Mouse (Mus musculus) forebrain, embryonic 15.5 days (tissue): ENCODE data around the gene Ccdc151. TPM values are rescaled to one million over a fixed set of nuclear protein-coding genes. Genes with fewer than 3 reads are reported as not detected.

Source experiments
- ATAC-seq: fragments of 200-750 bp; cut with Nextera tagmentation; replicated peaks from 2 replicates; pipeline ENCODE4 v1.8.0; 2017; ENCODE audit warnings: mild to moderate bottlenecking, moderate TSS enrichment, moderate library complexity
- H3K27ac ChIP-seq: fragments of 300-500 bp; sonication (generic); replicated peaks from 2 replicates; pipeline ENCODE4 v1.5.1; 2015; ENCODE audit warnings: mild to moderate bottlenecking, inconsistent platforms
- H3K27me3 ChIP-seq: fragments of 300-500 bp; sonication (generic); 2 replicates; pipeline ENCODE4 v1.6.1; 2015; ENCODE audit warnings: inconsistent platforms
- H3K36me3 ChIP-seq: fragments of 300-500 bp; sonication (generic); 2 replicates; pipeline ENCODE4 v1.6.1; 2015; ENCODE audit warnings: mild to moderate bottlenecking, inconsistent platforms
- H3K4me1 ChIP-seq: fragments of 300-500 bp; sonication (generic); 2 replicates; pipeline ENCODE4 v1.6.1; 2015; ENCODE audit warnings: inconsistent platforms
- H3K4me2 ChIP-seq: fragments of 300-500 bp; sonication (generic); replicated peaks from 2 replicates; pipeline ENCODE4 v1.6.1; 2015; ENCODE audit warnings: mild to moderate bottlenecking, inconsistent platforms
- H3K4me3 ChIP-seq: fragments of 300-500 bp; sonication (generic); 2 replicates; pipeline ENCODE4 v1.5.1; 2015; ENCODE audit warnings: mild to moderate bottlenecking, inconsistent platforms
- H3K9ac ChIP-seq: fragments of 300-500 bp; sonication (generic); replicated peaks from 2 replicates; pipeline ENCODE4 v1.6.1; 2015; ENCODE audit warnings: mild to moderate bottlenecking, inconsistent platforms
- H3K9me3 ChIP-seq: fragments of 300-500 bp; sonication (generic); 2 replicates; pipeline ENCODE4 v1.6.1; 2016; ENCODE audit warnings: inconsistent platforms
- WGBS: fragments of 180-500 bp; shearing (Covaris S2); methylation state at CpG from one replicate; pipeline ENCODE4 v1.1.7; 2015; ENCODE audit warnings: mixed read lengths; 5-methylcytosine and 5-hydroxymethylcytosine counted together
- polyA plus RNA-seq: library from polyadenylated mRNA; unstranded; fragments of >200 nt; fragmentation: Nextera tagmentation; extraction: Ambion mirVana; gene quantifications from 2 replicates; pipeline ENCODE4 v1.2.1, GENCODE M21; 2015

Gene Ccdc151
- polyA plus RNA-seq, result 4.4 and 5.5 TPM in 2 replicates

- no peaks in the 10 kb centered on the region for H3K27me3 ChIP-seq
- H3K4me3 ChIP-seq, result peak within 1 kb of the TSS; percentile 47
- H3K4me2 ChIP-seq, result peak within 1 kb of the TSS; percentile 75
- H3K9me3 ChIP-seq, result no peaks in the 10 kb centered on the region
- 5% methylated on average over 57 of the region's 57 CpGs for WGBS
- ATAC-seq, result peak; percentile 99
- H3K36me3 ChIP-seq, result peaks cover 18% of the 10 kb centered on the region; the same call in 1 of the 2 replicates
- peaks cover 34% of the 10 kb centered on the region for H3K4me1 ChIP-seq
- H3K9ac ChIP-seq, result peak within 1 kb of the TSS; percentile 61
- peak within 1 kb of the TSS; percentile 66 for H3K27ac ChIP-seq
These were observed at the start of gene Ccdc151, which contains the start of gene Prkcsh for GRCm38 (mm10) chr9:22002194-22003162. Gene Ccdc151 (minus strand): TSS chr9:22002634. Gene Prkcsh (plus strand): TSS chr9:22002806.

DNA sequence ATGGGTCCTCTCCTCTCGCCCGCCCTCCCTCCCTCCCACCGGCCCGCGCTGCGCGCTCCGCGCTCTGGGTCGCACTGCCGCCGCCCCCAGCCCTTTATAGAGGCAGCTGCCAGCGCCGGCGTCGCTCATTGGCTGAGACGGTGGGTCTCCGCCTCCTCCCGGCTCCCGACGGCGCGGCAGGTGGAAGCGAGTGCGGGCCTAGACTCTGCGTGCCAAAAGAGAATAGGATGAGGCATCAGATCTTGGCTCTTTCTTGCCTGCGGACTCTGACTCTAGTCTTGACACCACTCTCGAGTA, 49.5 kb upstream of the Ccdc151 start, which contains the start of gene Elavl3:
Elavl3 (minus strand) TSS at position 66 of the 297 bp plus-strand sequence.
- peak within 1 kb of the TSS; percentile 70 for H3K4me3 ChIP-seq
- peaks cover 42% of the 10 kb centered on the region for H3K4me1 ChIP-seq
- WGBS, result 2% methylated on average over 16 of the region's 28 CpGs
- H3K9ac ChIP-seq, result peak within 1 kb of the TSS; percentile 90
- H3K4me2 ChIP-seq, result peak within 1 kb of the TSS; percentile 81
- peak within 1 kb of the TSS; percentile 94 for H3K27ac ChIP-seq
- H3K27me3 ChIP-seq, result no peaks in the 10 kb centered on the region
- ATAC-seq, result peak; percentile 85
- H3K36me3 ChIP-seq, result peaks cover 4% of the 10 kb centered on the region; the same call in 1 of the 2 replicates
- no peaks in the 10 kb centered on the region for H3K9me3 ChIP-seq

DNA sequence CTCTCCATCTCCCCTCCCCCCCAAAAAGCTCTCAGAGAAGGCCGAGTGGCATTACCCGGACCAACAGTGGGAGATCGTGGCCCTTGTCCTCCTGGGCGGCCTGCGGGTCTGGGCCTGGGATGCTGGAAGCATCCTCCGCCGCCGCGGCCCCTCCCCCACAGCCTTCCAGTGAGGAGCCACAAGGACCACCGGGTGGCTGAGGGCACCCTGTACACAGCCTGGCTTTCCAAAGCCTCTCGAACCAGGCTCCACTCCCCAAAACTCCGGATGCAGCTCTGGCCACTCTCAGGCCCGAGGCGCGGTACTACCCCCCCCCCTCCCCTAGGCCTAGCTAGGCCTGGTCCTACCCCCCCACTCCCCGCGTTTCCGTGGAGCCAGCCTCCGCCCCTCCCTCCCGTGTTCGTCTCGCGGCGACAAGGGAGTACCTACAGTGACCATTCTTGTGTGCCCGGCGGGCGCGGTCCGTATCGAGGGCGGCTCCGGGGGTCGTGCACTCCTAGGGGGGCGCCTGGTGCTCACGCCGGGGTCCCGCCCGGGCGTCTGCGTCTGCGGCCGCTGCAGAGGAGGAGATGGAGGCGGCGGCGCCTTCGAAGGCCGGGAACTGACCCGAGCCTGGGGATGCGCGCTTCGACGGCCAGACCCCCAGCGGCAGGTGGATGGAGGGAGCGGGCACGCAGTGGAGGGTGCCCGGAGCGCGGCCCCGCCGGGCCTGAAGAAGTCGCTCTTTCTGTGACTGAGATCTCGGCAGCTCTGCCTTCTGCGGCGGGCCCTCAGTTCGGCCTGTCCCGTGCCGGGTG, 48.9 kb upstream of the Ccdc151 start:
- peak overlapping the region; percentile 70 for H3K4me3 ChIP-seq
- no peaks in the 10 kb centered on the region for H3K9me3 ChIP-seq
- peak overlapping the region; percentile 90 for H3K9ac ChIP-seq
- H3K4me2 ChIP-seq, result peak overlapping the region; percentile 81
- peaks cover 46% of the 10 kb centered on the region for H3K4me1 ChIP-seq
- H3K27me3 ChIP-seq, result no peaks in the 10 kb centered on the region
- WGBS, result under 1% methylated on average over 65 of the region's 67 CpGs
- H3K36me3 ChIP-seq, result 0 out of 2 replicates have a peak, but pooled peaks cover 4% of the 10 kb centered on the region
- peak overlapping the region; percentile 94 for H3K27ac ChIP-seq
- peak; percentile 32 for ATAC-seq

DNA sequence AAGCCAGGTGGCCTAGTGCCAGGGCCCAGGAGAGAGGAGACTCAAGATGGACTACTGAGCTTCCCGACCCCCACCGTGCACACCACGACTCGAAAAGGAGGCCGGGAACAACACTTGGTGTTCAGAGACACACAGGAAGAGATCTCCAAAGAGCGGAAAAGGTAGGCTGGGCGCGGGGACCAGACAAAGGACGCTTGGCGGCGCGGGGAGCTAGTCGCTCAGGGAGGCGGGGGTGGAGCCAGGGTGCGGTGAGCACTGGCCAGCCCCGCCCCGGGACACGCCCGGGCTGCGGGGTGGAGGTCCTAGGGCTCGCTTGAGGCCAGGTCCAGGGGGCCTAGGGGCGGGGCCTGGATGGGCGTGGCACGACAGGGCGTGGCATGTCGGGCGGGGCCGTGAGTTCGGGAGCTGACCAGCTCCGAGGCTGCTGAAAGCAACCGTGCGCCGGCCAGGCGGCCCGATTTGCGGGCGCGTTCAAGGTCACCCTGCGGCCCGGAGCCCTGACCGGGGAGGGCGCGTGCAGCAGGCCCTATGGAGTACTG, 48.0 kb upstream of the Ccdc151 start:
- H3K27ac ChIP-seq, result peak overlapping the region; percentile 94
- peak overlapping the region; percentile 81 for H3K4me2 ChIP-seq
- no peaks in the 10 kb centered on the region for H3K9me3 ChIP-seq
- peak overlapping the region; percentile 90 for H3K9ac ChIP-seq
- H3K4me1 ChIP-seq, result peaks cover 47% of the 10 kb centered on the region
- WGBS, result under 1% methylated on average over 43 of the region's 43 CpGs
- peak overlapping the region; percentile 70 for H3K4me3 ChIP-seq
- H3K27me3 ChIP-seq, result no peaks in the 10 kb centered on the region
- H3K36me3 ChIP-seq, result 0 out of 2 replicates have a peak, but pooled peaks cover 4% of the 10 kb centered on the region
- ATAC-seq, result peak; percentile 49

GRCm38 (mm10) chr9:22049721-22050270, 47.4 kb upstream of the Ccdc151 start:
- Histone ChIP-seq H3K4me2 (peak overlapping the region; percentile 81), H3K9me3 (no peaks in the 10 kb centered on the region), H3K36me3 (0 out of 2 replicates have a peak, but pooled peaks cover 4% of the 10 kb centered on the region), H3K9ac (peak overlapping the region; percentile 90), H3K4me1 (peaks cover 47% of the 10 kb centered on the region), H3K27ac (peak overlapping the region; percentile 94), H3K27me3 (no peaks in the 10 kb centered on the region), H3K4me3 (peak overlapping the region; percentile 70)
- WGBS, result 27% methylated on average over 4 of the region's 4 CpGs
- ATAC-seq, result no peak

DNA sequence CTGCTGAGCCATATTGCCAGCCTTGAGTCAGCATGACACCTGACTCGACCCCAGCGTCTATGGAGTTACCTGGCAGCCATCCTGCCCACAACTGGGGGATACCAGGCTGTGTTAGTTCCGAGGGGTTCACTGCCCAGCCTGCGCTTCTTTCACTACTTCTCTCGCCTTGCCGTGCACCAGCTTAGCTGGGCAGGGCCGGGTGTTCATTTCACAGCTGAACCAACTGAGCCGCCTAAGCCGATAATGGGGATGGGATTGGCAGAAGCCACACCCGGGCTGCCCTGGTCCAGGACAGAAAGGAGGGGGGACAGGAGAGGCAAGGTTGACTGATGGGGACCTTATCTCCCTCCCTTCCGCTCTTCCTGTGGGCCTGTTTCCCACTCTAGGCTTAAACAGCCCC, 46.9 kb upstream of the Ccdc151 start:
- Histone ChIP-seq H3K27me3 (no peaks in the 10 kb centered on the region), H3K36me3 (0 out of 2 replicates have a peak, but pooled peaks cover 4% of the 10 kb centered on the region), H3K9ac (peak overlapping the region; percentile 90), H3K9me3 (no peaks in the 10 kb centered on the region), H3K4me1 (peaks cover 46% of the 10 kb centered on the region), H3K4me3 (peak overlapping the region; percentile 70), H3K27ac (peak overlapping the region; percentile 94), H3K4me2 (peak overlapping the region; percentile 81)
- no peak for ATAC-seq
- WGBS, result 37% methylated on average over 11 of the region's 11 CpGs

GRCm38 (mm10) chr9:22047329-22047728, 44.9 kb upstream of the Ccdc151 start:
- H3K27ac ChIP-seq, result no peak overlapping the region
- 65% methylated on average over 9 of the region's 9 CpGs for WGBS
- peak overlapping the region; percentile 2 for H3K4me3 ChIP-seq
- ATAC-seq, result no peak
- H3K4me2 ChIP-seq, result peak overlapping the region; percentile 81
- H3K9me3 ChIP-seq, result no peaks in the 10 kb centered on the region
- H3K9ac ChIP-seq, result no peak overlapping the region
- H3K4me1 ChIP-seq, result peaks cover 49% of the 10 kb centered on the region
- H3K36me3 ChIP-seq, result 0 out of 2 replicates have a peak, but pooled peaks cover 4% of the 10 kb centered on the region
- H3K27me3 ChIP-seq, result no peaks in the 10 kb centered on the region

DNA sequence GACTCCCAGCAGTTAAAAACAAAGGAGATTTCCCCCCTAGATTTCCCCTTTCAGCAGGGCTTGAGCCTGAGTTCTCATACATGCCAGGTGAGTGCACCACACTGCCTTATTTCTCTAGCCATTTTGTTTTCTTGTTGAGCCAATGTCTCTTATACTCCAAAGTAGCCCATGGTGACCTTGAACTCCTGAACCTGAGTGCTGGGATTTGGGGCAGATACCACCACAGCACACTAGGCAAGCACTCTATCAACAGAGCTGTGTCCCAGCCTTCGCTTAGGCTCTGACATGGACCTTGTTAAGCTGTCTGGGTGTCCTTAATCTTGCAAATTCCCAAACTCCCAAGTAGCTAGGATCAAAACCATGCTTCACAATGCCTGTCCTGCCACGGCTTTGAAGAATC, 39.4 kb upstream of the Ccdc151 start:
- Histone ChIP-seq H3K27me3 (no peaks in the 10 kb centered on the region), H3K27ac (no peak overlapping the region), H3K9ac (no peak overlapping the region), H3K4me1 (peaks cover 18% of the 10 kb centered on the region), H3K9me3 (no peaks in the 10 kb centered on the region), H3K36me3 (no peaks in the 10 kb centered on the region), H3K4me2 (no peak overlapping the region), H3K4me3 (no peak overlapping the region)
- 68% methylated on average over 2 of the region's 2 CpGs for WGBS
- ATAC-seq, result no peak

DNA sequence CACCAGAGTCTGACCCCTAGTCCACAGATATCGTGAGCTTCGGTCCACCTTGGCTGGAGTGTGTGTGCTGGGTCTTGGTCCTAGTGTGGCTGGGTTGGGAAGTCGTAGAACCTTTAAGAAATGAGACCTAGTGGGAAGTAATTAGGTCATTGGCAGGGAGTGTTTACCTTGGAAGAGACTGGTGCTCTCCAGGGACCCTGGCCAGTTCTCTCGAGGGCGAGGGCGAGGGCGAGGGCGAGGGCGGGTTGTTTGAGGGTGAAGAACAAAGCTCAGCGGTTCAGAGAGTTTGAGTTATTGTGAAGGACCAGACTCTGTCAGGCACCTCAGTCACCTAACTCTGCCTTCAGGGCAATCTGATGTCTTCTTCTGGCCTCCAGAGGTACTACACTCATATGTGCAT, 35.4 kb upstream of the Ccdc151 start:
- peaks cover 33% of the 10 kb centered on the region for H3K36me3 ChIP-seq
- H3K27me3 ChIP-seq, result no peaks in the 10 kb centered on the region
- peaks cover 19% of the 10 kb centered on the region for H3K4me1 ChIP-seq
- no peaks in the 10 kb centered on the region for H3K9me3 ChIP-seq
- WGBS, result 87% methylated on average over 10 of the region's 10 CpGs
- H3K27ac ChIP-seq, result no peak overlapping the region
- H3K4me2 ChIP-seq, result no peak overlapping the region
- no peak overlapping the region for H3K4me3 ChIP-seq
- H3K9ac ChIP-seq, result no peak overlapping the region
- no peak for ATAC-seq

- H3K4me1 ChIP-seq, result peaks cover 15% of the 10 kb centered on the region
- no peak overlapping the region; the same call in none of the 2 replicates for H3K27ac ChIP-seq
- H3K27me3 ChIP-seq, result no peaks in the 10 kb centered on the region
- H3K4me2 ChIP-seq, result no peak overlapping the region
- ATAC-seq, result 0 out of 2 replicates have a peak, but pooled peaks have one; percentile 29
- H3K4me3 ChIP-seq, result no peak overlapping the region
- WGBS, result 45% methylated on average over 6 of the region's 6 CpGs
- H3K9me3 ChIP-seq, result no peaks in the 10 kb centered on the region
- peaks cover 51% of the 10 kb centered on the region for H3K36me3 ChIP-seq
- no peak overlapping the region for H3K9ac ChIP-seq
These were observed 33.0 kb upstream of the Ccdc151 start for GRCm38 (mm10) chr9:22035300-22036044.

GRCm38 (mm10) chr9:22030386-22030785, 28.0 kb upstream of the Ccdc151 start:
- Histone ChIP-seq H3K36me3 (peaks cover 77% of the 10 kb centered on the region), H3K4me1 (peaks cover 2% of the 10 kb centered on the region), H3K27ac (no peak overlapping the region), H3K27me3 (no peaks in the 10 kb centered on the region), H3K4me2 (no peak overlapping the region), H3K9me3 (no peaks in the 10 kb centered on the region), H3K4me3 (no peak overlapping the region), H3K9ac (no peak overlapping the region)
- no peak for ATAC-seq
- WGBS, result 95% methylated on average over 9 of the region's 9 CpGs
